Mouse (Mus musculus): Measurements from ENCODE around the gene Caln1. TPM values are rescaled to one million over a fixed set of nuclear protein-coding genes. Genes with fewer than 3 reads are reported as not detected.
A peak's percentile ranks its signal among the peaks of the same experiment; 100 is the strongest.

Caln1 gene
- polyA plus RNA-seq, 1 experiment from 2014 or later, result 2.0 TPM

DNA sequence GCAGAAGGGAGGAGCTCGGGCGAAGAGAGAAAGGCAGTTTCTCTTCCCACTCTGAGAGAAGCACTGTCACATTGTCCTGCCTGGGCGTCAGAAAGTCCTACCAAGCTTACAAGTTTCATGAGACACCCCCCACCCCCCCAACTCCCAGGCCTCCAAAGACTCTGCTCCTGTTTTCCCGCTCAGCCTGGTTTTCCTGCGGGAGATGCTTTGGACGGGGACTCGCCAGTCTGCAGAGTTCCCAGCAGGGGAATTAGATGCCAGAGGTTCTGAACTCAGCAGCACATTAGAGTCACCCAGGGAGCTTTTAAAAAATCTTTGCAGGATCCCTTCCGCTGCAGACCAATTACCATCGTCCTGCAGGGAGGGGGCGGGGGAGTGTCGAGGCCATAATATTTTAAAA is 482.9 kb downstream of the Caln1 start:
- Histone ChIP-seq H3K4me2 (peak overlapping the region; percentile 34; the same call in 1 of the 2 replicates), H3K27me3 (no peaks in the 10 kb centered on the region; the same call in 1 of the 2 replicates), H3K4me1 (0 out of 2 replicates have a peak, but pooled peaks cover 3% of the 10 kb centered on the region), H3K36me3 (ENCODE audit: poor library complexity, severe bottlenecking) (no peaks in the 10 kb centered on the region), H3K9me3 (replicated peaks) (no peaks in the 10 kb centered on the region), H3K27ac (no peak overlapping the region), H3K9ac (no peak overlapping the region), H3K4me3 (no peak overlapping the region)
- no peak for ATAC-seq
- 9% methylated on average over 11 of the region's 11 CpGs for WGBS

- ATAC-seq, result peak; percentile 55; the same call in 1 of the 2 replicates
- H3K27me3 ChIP-seq, result no peaks in the 10 kb centered on the region; the same call in 1 of the 2 replicates
- H3K9ac ChIP-seq, result no peak overlapping the region
- no peak overlapping the region for H3K4me2 ChIP-seq
- under 1% methylated on average over 10 of the region's 10 CpGs for WGBS
- H3K4me3 ChIP-seq, result no peak overlapping the region
- H3K4me1 ChIP-seq, result 0 out of 2 replicates have a peak, but pooled peaks cover 3% of the 10 kb centered on the region
- no peaks in the 10 kb centered on the region for H3K36me3 ChIP-seq (ENCODE audit: poor library complexity, severe bottlenecking)
- no peak overlapping the region for H3K27ac ChIP-seq
- no peaks in the 10 kb centered on the region for H3K9me3 ChIP-seq (replicated peaks)
These were observed 484.1 kb downstream of the Caln1 start for GRCm38 (mm10) chr5:130853371-130853770.

DNA sequence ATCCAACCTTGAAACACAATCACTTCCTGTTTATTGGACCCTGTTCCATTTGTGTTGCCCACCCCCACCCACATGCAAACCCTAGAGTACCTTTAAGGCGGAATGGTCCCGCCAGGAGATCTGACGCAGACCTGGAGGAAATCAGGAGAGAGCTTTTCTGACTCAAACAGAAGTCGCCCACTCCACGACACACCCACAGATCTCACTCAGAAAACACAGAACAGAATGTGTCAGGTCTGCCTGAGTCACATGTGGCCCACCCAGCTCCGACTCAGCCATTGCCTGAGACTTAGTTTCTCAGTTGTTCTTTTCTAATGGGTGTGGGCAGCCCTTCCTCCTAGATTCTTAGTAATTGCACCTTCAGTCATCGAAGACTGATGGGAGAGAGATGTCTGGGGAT is 485.2 kb downstream of the Caln1 start:
- no peak overlapping the region for H3K27ac ChIP-seq
- H3K4me1 ChIP-seq, result 0 out of 2 replicates have a peak, but pooled peaks cover 3% of the 10 kb centered on the region
- H3K4me3 ChIP-seq, result no peak overlapping the region
- H3K9me3 ChIP-seq (replicated peaks), result no peaks in the 10 kb centered on the region
- no peak overlapping the region for H3K9ac ChIP-seq
- WGBS, result 86% methylated on average over 7 of the region's 7 CpGs
- ATAC-seq, result no peak
- H3K4me2 ChIP-seq, result no peak overlapping the region
- H3K27me3 ChIP-seq, result no peaks in the 10 kb centered on the region; the same call in 1 of the 2 replicates
- no peaks in the 10 kb centered on the region for H3K36me3 ChIP-seq (ENCODE audit: poor library complexity, severe bottlenecking)

GRCm38 (mm10) chr5:130858148-130858547 is 488.9 kb downstream of the Caln1 start:
- H3K4me3 ChIP-seq, result no peak overlapping the region
- H3K36me3 ChIP-seq (ENCODE audit: poor library complexity, severe bottlenecking), result no peaks in the 10 kb centered on the region
- no peaks in the 10 kb centered on the region; the same call in 1 of the 2 replicates for H3K27me3 ChIP-seq
- no peak overlapping the region for H3K4me2 ChIP-seq
- no peak overlapping the region for H3K27ac ChIP-seq
- H3K9me3 ChIP-seq (replicated peaks), result no peaks in the 10 kb centered on the region
- no peak overlapping the region for H3K9ac ChIP-seq
- no peak for ATAC-seq
- 23% methylated on average over 8 of the region's 8 CpGs for WGBS
- no peaks in the 10 kb centered on the region for H3K4me1 ChIP-seq

DNA sequence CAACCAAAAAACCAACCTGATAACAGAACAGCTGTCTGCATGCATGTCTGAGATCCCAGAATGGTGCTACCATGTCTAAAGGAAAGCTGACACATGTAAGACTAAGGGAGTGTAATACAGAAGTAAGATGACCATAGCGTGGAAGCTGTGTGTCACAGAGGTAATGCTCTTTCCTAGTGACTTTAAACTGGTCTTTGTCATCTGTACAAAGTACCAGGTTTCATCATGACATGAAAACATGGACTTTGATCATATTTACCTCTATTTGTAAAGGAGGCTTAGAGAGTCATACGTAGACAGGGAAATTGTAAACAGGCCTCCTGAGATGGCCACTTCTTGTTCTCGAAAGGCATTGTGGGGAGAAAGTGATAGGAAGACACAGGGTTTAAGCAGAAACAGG is 489.5 kb downstream of the Caln1 start:
- Histone ChIP-seq H3K9me3 (replicated peaks) (no peaks in the 10 kb centered on the region), H3K4me1 (no peaks in the 10 kb centered on the region), H3K27me3 (no peaks in the 10 kb centered on the region; the same call in 1 of the 2 replicates), H3K36me3 (ENCODE audit: poor library complexity, severe bottlenecking) (no peaks in the 10 kb centered on the region), H3K9ac (no peak overlapping the region), H3K4me2 (no peak overlapping the region), H3K27ac (no peak overlapping the region), H3K4me3 (no peak overlapping the region)
- 89% methylated on average over 3 of the region's 3 CpGs for WGBS
- ATAC-seq, result no peak

DNA sequence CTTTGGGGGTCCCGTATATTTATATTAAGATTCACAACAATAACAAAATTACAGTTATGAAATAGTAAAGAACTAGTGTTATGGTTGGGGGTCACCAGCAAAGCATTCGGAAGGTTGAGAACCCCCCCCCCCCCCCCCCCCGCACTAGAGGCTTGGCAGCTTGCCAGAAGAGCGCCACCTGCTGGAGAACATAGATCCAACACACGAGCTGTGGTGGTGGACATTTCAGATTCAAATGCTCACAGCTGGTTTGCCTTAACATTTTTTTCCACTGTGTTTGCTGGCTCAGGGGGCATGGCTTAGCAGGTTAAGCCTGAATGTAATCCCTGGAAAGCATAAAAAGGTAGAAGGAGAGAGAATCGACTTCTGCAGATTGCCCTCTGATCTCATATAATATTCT is 490.5 kb downstream of the Caln1 start:
- Histone ChIP-seq H3K4me2 (no peak overlapping the region), H3K9ac (no peak overlapping the region), H3K9me3 (replicated peaks) (no peaks in the 10 kb centered on the region), H3K27ac (no peak overlapping the region), H3K4me3 (no peak overlapping the region), H3K4me1 (no peaks in the 10 kb centered on the region), H3K27me3 (no peaks in the 10 kb centered on the region; the same call in 1 of the 2 replicates), H3K36me3 (ENCODE audit: poor library complexity, severe bottlenecking) (no peaks in the 10 kb centered on the region)
- no peak for ATAC-seq
- WGBS, result 47% methylated on average over 5 of the region's 6 CpGs

GRCm38 (mm10) chr5:130862302-130862701 is 493.0 kb downstream of the Caln1 start:
- H3K4me3 ChIP-seq, result no peak overlapping the region
- H3K4me1 ChIP-seq, result no peaks in the 10 kb centered on the region
- no peak overlapping the region for H3K4me2 ChIP-seq
- no peaks in the 10 kb centered on the region for H3K9me3 ChIP-seq (replicated peaks)
- H3K9ac ChIP-seq, result no peak overlapping the region
- H3K36me3 ChIP-seq (ENCODE audit: poor library complexity, severe bottlenecking), result no peaks in the 10 kb centered on the region
- no peaks in the 10 kb centered on the region; the same call in 1 of the 2 replicates for H3K27me3 ChIP-seq
- 58% methylated on average over 5 of the region's 5 CpGs for WGBS
- no peak for ATAC-seq
- no peak overlapping the region for H3K27ac ChIP-seq

DNA sequence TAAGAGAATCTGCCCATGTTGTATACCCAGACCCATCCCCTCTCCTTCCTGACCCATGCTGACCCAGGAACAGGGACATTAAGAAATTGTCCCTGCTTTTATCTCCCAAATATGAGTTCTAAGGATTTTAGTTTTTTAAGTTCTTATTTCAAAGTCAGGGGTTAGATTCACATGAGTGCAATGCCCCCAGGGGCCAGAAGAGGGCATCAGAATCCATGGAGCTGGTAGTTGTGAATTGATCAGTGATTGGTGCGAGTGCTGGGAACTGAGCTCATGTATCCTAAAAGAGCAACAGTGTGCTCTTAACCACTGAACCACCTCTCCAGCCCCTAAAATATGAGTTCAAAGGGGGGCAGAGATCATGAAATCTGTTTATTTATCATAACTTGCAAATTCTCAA is 500.6 kb downstream of the Caln1 start:
- no peak overlapping the region for H3K4me3 ChIP-seq
- no peaks in the 10 kb centered on the region for H3K4me1 ChIP-seq
- no peaks in the 10 kb centered on the region; the same call in none of the 2 replicates for H3K9me3 ChIP-seq (replicated peaks)
- no peak overlapping the region for H3K27ac ChIP-seq
- H3K4me2 ChIP-seq, result no peak overlapping the region
- ATAC-seq, result no peak
- no peaks in the 10 kb centered on the region for H3K27me3 ChIP-seq
- H3K36me3 ChIP-seq (ENCODE audit: poor library complexity, severe bottlenecking), result no peaks in the 10 kb centered on the region
- H3K9ac ChIP-seq, result no peak overlapping the region
- 72% methylated on average over 1 of the region's 1 CpGs for WGBS

GRCm38 (mm10) chr5:130871086-130871485 is 501.8 kb downstream of the Caln1 start:
- H3K27ac ChIP-seq, result no peak overlapping the region
- ATAC-seq, result no peak
- H3K4me3 ChIP-seq, result no peak overlapping the region
- no peaks in the 10 kb centered on the region for H3K36me3 ChIP-seq (ENCODE audit: poor library complexity, severe bottlenecking)
- no peaks in the 10 kb centered on the region for H3K27me3 ChIP-seq
- H3K4me2 ChIP-seq, result no peak overlapping the region
- no peaks in the 10 kb centered on the region; the same call in none of the 2 replicates for H3K9me3 ChIP-seq (replicated peaks)
- no peaks in the 10 kb centered on the region for H3K4me1 ChIP-seq
- WGBS, result 66% methylated on average over 8 of the region's 8 CpGs
- H3K9ac ChIP-seq, result no peak overlapping the region

GRCm38 (mm10) chr5:130875391-130875790 is 506.1 kb downstream of the Caln1 start:
- no peak overlapping the region for H3K4me3 ChIP-seq
- no peak overlapping the region for H3K4me2 ChIP-seq
- peaks cover 4% of the 10 kb centered on the region; the same call in 1 of the 2 replicates for H3K9me3 ChIP-seq (replicated peaks)
- H3K4me1 ChIP-seq, result no peaks in the 10 kb centered on the region
- no peak for ATAC-seq
- H3K27me3 ChIP-seq, result no peaks in the 10 kb centered on the region
- H3K9ac ChIP-seq, result no peak overlapping the region
- no peak overlapping the region for H3K27ac ChIP-seq
- no peaks in the 10 kb centered on the region for H3K36me3 ChIP-seq (ENCODE audit: poor library complexity, severe bottlenecking)
- WGBS, result 89% methylated on average over 3 of the region's 3 CpGs

GRCm38 (mm10) chr5:130880331-130880730 is 511.1 kb downstream of the Caln1 start:
- Histone ChIP-seq H3K27me3 (no peaks in the 10 kb centered on the region), H3K9ac (no peak overlapping the region), H3K4me3 (no peak overlapping the region), H3K27ac (no peak overlapping the region), H3K4me2 (no peak overlapping the region), H3K9me3 (replicated peaks) (0 out of 2 replicates have a peak, but pooled peaks cover 4% of the 10 kb centered on the region), H3K4me1 (no peaks in the 10 kb centered on the region), H3K36me3 (ENCODE audit: poor library complexity, severe bottlenecking) (no peaks in the 10 kb centered on the region)
- no peak for ATAC-seq
- WGBS, result 74% methylated on average over 5 of the region's 5 CpGs

DNA sequence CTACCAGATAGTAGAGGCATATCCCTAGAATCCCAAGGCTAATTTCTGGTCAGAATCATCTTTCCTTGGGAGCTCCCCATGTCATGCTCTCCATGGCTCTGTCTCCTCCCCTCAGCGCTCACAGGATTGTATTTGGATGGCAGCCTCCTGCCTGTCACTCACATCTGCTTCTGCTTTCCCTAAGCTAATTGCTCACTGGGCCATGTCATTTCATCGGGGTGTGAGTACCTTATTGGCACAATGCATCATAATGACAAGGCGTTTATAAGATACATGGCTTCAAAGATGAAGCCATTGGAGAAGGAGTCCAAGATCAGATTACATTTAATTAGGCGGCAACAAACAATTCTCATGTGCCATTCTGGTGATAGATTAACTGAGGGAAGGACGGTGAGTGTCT is 522.5 kb downstream of the Caln1 start:
- Histone ChIP-seq H3K9ac (no peak overlapping the region), H3K27ac (no peak overlapping the region), H3K27me3 (no peaks in the 10 kb centered on the region), H3K9me3 (replicated peaks) (no peaks in the 10 kb centered on the region), H3K36me3 (ENCODE audit: poor library complexity, severe bottlenecking) (no peaks in the 10 kb centered on the region), H3K4me3 (no peak overlapping the region), H3K4me2 (no peak overlapping the region), H3K4me1 (peaks cover 13% of the 10 kb centered on the region)
- ATAC-seq, result no peak
- 54% methylated on average over 5 of the region's 5 CpGs for WGBS

GRCm38 (mm10) chr5:130895991-130896390 is 526.7 kb downstream of the Caln1 start:
- H3K27ac ChIP-seq, result no peak overlapping the region
- H3K4me1 ChIP-seq, result peaks cover 13% of the 10 kb centered on the region
- H3K9ac ChIP-seq, result no peak overlapping the region
- no peak overlapping the region for H3K4me2 ChIP-seq
- H3K4me3 ChIP-seq, result no peak overlapping the region
- H3K9me3 ChIP-seq (replicated peaks), result no peaks in the 10 kb centered on the region
- no peaks in the 10 kb centered on the region for H3K27me3 ChIP-seq
- WGBS, result 96% methylated on average over 3 of the region's 3 CpGs
- no peaks in the 10 kb centered on the region for H3K36me3 ChIP-seq (ENCODE audit: poor library complexity, severe bottlenecking)
- ATAC-seq, result no peak
